Mouse (Mus musculus) stomach, postnatal 0 days (tissue): Measurements from ENCODE around the gene Cux1.

Experiments used
- CTCF ChIP-seq: IDR thresholded peaks from 2 replicates; pipeline ENCODE4 v1.5.1; 2016; ENCODE audit warnings: antibody characterized with exemption, low read depth, mild to moderate bottlenecking, moderate library complexity
- EP300 ChIP-seq: optimal IDR thresholded peaks from 2 replicates; pipeline ENCODE3; 2016; ENCODE audit warnings: antibody characterized with exemption

DNA sequence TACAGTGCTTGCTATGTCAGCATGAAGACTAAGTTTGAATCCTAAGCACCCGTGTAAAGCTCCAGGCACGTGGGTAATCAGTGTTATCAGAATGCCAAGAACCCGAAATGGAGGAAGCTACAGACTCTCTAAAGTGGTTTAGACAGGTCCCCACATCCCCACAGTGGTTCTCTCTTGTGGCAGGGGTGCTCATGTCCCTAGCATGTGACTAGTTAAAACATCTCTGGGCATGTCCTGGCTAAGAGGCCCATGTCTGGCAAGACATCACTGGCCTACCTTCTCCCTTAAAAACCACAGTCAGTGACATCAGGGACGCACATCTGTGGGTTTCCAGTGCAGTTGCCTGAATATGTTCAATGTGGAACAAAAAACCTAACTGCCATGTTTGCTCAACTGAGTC is 87.5 kb downstream of the Cux1 start:
- TF ChIP-seq CTCF (no peak), EP300 (no peak)
